In genomic region chr4:120369861-120370366, GRCm38 (mm10) we compare ENCODE assay signal across 7 mouse cellular contexts. TPM values are rescaled to one million over a fixed set of nuclear protein-coding genes. Genes with fewer than 3 reads are reported as not detected.
DNase-seq lines count a peak whose midpoint lies in the region; ATAC-seq and TF ChIP-seq lines count a peak whose summit lies in the region.

No protein-coding gene starts in this region.

- H3K9ac ChIP-seq in lung, embryonic 15.5 days, result no peak overlapping the region

- no peak for TF ChIP-seq CTCF in small intestine, adult 2 months (IDR thresholded peaks at IDR 0.05; ENCODE audit: extremely low read depth, insufficient read length, insufficient replicate concordance, low read depth, low read length)

- H3K36me3 ChIP-seq in heart, embryonic 10.5 days, result no peaks in the 10 kb centered on the region
- H3K36me3 ChIP-seq in lung, embryonic 15.5 days, result no peaks in the 10 kb centered on the region
- H3K36me3 ChIP-seq in small intestine, adult 2 months (ENCODE audit: control insufficient read depth, insufficient read depth, low read length), result no peaks in the 10 kb centered on the region

- no peak for ATAC-seq in lung, embryonic 15.5 days (ENCODE audit: borderline replicate concordance, extremely low read depth, low FRiP score, low TSS enrichment)

- H3K4me1 ChIP-seq in heart, embryonic 10.5 days, result peaks cover 24% of the 10 kb centered on the region
- peaks cover 15% of the 10 kb centered on the region for H3K4me1 ChIP-seq in lung, embryonic 15.5 days
- H3K4me1 ChIP-seq in small intestine, adult 2 months (ENCODE audit: control insufficient read depth, insufficient read depth, insufficient read length, low read length), result no peaks in the 10 kb centered on the region

- WGBS in heart, embryonic 10.5 days, result 26% methylated on average over 10 of the region's 10 CpGs
- 32% methylated on average over 10 of the region's 10 CpGs for WGBS in lung, embryonic 15.5 days
- WGBS in small intestine, adult 2 months, result 65% methylated on average over 10 of the region's 10 CpGs

- H3K9me3 ChIP-seq in heart, embryonic 10.5 days, result no peaks in the 10 kb centered on the region
- H3K9me3 ChIP-seq in lung, embryonic 15.5 days, result no peaks in the 10 kb centered on the region

- H3K27ac ChIP-seq in heart, embryonic 10.5 days, result no peak overlapping the region
- no peak overlapping the region for H3K27ac ChIP-seq in lung, embryonic 15.5 days
- no peak overlapping the region for H3K27ac ChIP-seq in small intestine, adult 2 months (ENCODE audit: insufficient read depth, low read depth, low read length)

- peaks cover 83% of the 10 kb centered on the region for H3K27me3 ChIP-seq in heart, embryonic 10.5 days (ENCODE audit: insufficient read depth, poor library complexity, severe bottlenecking)
- peaks cover 14% of the 10 kb centered on the region; the same call in 1 of the 2 replicates for H3K27me3 ChIP-seq in lung, embryonic 15.5 days
- no peaks in the 10 kb centered on the region for H3K27me3 ChIP-seq in small intestine, adult 2 months (ENCODE audit: control insufficient read depth, insufficient read depth, low read length)

- DNase-seq in right cerebral cortex, adult 2 months (ENCODE audit: low spot score in 2 of 2), result peak; percentile 21 to 41
- no peak for DNase-seq in right cerebral cortex, postnatal 4 days
- DNase-seq in heart, embryonic 10.5 days (ENCODE audit: low spot score), result no peak
- no peak for DNase-seq in urinary bladder, postnatal 4 days (ENCODE audit: low spot score in 2 of 2)
- no peak for DNase-seq in cerebellum, adult 9-10 months

- peak overlapping the region; percentile 46 for H3K4me2 ChIP-seq in lung, embryonic 15.5 days

- TF ChIP-seq POLR2A in small intestine, adult 2 months (IDR thresholded peaks at IDR 0.05; ENCODE audit: low read depth, low read length), result no peak

- H3K4me3 ChIP-seq in heart, embryonic 10.5 days, result peak overlapping the region; percentile 10
- peak overlapping the region; percentile 16; the same call in 1 of the 2 replicates for H3K4me3 ChIP-seq in lung, embryonic 15.5 days
- H3K4me3 ChIP-seq in small intestine, adult 2 months (ENCODE audit: low read depth, low read length), result peak overlapping the region; percentile 23

RNA-seq across cellular contexts. Expression of gene Scmh1, which starts 35.2 kb away (rescaled TPM):
- polyA plus RNA-seq in heart, embryonic 10.5 days (2016; fragmentation: Nextera tagmentation; extraction: Ambion mirVana), result 58.3 and 86.8 TPM in 2 replicates
- polyA plus RNA-seq in lung, embryonic 15.5 days (2015; fragmentation: Nextera tagmentation; extraction: Ambion mirVana), result 34.8 and 43.2 TPM in 2 replicates
- 6.5 and 10.6 TPM in 2 replicates for polyA plus RNA-seq in small intestine, adult 2 months (2012; rRNA removed)

Comparison
In these comparisons a context has a peak if more than half of its experiments do, and no peak if none do; other contexts are left out.
1. DNase-seq: peak in right cerebral cortex, adult 2 months (2 of 2); none in right cerebral cortex, postnatal 4 days (single experiment), heart, embryonic 10.5 days (single experiment), urinary bladder, postnatal 4 days (0 of 2) and cerebellum, adult 9-10 months (single experiment).
2. Peak in every context shown above with its lines, with median percentiles within 50 percentile points of each other: H3K4me3 ChIP-seq.